Mouse (Mus musculus): ENCODE data around the gene Sumf1. TPM values are rescaled to one million over a fixed set of nuclear protein-coding genes. Genes with fewer than 3 reads are reported as not detected.

Sumf1 gene
- polyA plus RNA-seq, 1 experiment, result 14.3 TPM

DNA sequence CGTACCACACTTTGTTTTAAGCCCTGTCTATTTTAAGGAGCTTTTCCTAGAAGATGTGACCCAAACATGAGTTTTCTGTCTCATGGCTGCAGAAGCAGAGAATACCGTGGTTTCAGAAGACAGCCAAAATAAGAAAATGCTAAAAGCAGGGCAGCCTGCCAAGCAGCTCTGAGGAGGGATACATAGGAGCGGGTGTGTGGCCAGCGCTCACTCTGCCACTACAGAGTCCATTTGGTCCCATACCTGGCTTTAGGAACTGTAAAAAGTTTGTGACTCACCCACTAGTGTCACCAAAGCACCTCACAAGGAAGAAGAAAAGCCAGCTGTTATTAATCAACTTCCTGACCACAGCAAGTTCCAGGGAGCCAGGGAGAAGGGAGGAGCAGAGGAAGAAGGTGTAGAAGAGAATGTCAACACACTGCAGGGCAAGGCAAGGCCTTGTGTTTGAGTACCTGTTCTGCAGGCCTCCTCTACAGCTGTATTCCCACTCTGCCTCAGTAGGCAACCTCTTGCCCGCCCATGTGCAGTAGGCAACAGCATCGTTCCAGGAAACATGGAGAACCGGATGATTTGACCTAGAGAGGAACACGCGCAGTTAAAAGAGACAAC is 32.6 kb downstream of the Sumf1 start:
- no peak overlapping the region for H3K4me3 ChIP-seq (ENCODE audit: low read depth, low read length)
- H3K9me3 ChIP-seq (replicated peaks; ENCODE audit: control insufficient read depth, insufficient read depth, low read length, poor library complexity, severe bottlenecking), result no peaks in the 10 kb centered on the region
- no peaks in the 10 kb centered on the region for H3K4me1 ChIP-seq (ENCODE audit: control insufficient read depth, insufficient read depth, low read length)
- peaks cover 2% of the 10 kb centered on the region; the same call in 1 of the 2 replicates for H3K36me3 ChIP-seq (ENCODE audit: control insufficient read depth, insufficient read depth, low read length, poor library complexity, severe bottlenecking)
- H3K27ac ChIP-seq (ENCODE audit: insufficient read depth, low read length), result no peak overlapping the region
- H3K27me3 ChIP-seq (ENCODE audit: control insufficient read depth, insufficient read depth, low read length, poor library complexity, severe bottlenecking), result no peaks in the 10 kb centered on the region
- no peak overlapping the region for H3K9ac ChIP-seq (ENCODE audit: low read depth, poor library complexity, severe bottlenecking)
- TF ChIP-seq POLR2A (IDR thresholded peaks at IDR 0.05; ENCODE audit: insufficient read depth, low read length) (no peak), CTCF (IDR thresholded peaks at IDR 0.05; ENCODE audit: low read depth, low read length) (no peak), EP300 (IDR thresholded peaks at IDR 0.05; ENCODE audit: insufficient read depth, low read depth, low read length) (no peak)

DNA sequence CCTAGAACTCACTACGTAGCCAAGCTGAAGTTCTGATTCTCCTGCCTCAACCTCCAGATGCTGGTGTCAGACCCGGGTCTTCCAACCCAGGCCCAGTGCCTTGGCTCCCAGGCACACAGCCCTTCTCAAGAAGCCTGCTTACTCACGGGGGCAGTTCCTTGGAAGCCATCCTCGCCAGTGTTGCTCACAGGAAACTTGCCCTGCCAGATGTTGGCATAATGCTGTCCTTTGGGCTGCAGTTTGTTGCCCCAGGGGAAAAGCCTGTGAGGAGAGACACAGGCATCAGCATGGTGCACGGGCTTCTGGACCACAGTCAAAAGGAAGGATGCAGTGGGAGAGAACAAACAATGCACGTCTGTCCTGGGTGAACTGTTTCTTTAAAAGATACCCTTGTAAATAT is 33.3 kb downstream of the Sumf1 start:
- Histone ChIP-seq H3K4me1 (ENCODE audit: control insufficient read depth, insufficient read depth, low read length) (no peaks in the 10 kb centered on the region), H3K36me3 (ENCODE audit: control insufficient read depth, insufficient read depth, low read length, poor library complexity, severe bottlenecking) (peaks cover 4% of the 10 kb centered on the region; the same call in 1 of the 2 replicates)
- TF ChIP-seq POLR2A (IDR thresholded peaks at IDR 0.05; ENCODE audit: insufficient read depth, low read length), result no peak
- no peak for TF ChIP-seq CTCF (IDR thresholded peaks at IDR 0.05; ENCODE audit: low read depth, low read length)
- TF ChIP-seq EP300 (IDR thresholded peaks at IDR 0.05; ENCODE audit: insufficient read depth, low read depth, low read length), result no peak

GRCm38 (mm10) chr6:108149235-108149634 is 36.1 kb downstream of the Sumf1 start:
- TF ChIP-seq CTCF (IDR thresholded peaks at IDR 0.05; ENCODE audit: low read depth, low read length) (no peak), EP300 (IDR thresholded peaks at IDR 0.05; ENCODE audit: insufficient read depth, low read depth, low read length) (no peak), POLR2A (IDR thresholded peaks at IDR 0.05; ENCODE audit: insufficient read depth, low read length) (no peak)
- H3K9me3 ChIP-seq (replicated peaks; ENCODE audit: control insufficient read depth, insufficient read depth, low read length, poor library complexity, severe bottlenecking), result no peaks in the 10 kb centered on the region

More for the DNA sequence above, 33.3 kb downstream of the Sumf1 start:
- H3K9ac ChIP-seq (ENCODE audit: low read depth, poor library complexity, severe bottlenecking), result no peak overlapping the region
- H3K9me3 ChIP-seq (replicated peaks; ENCODE audit: control insufficient read depth, insufficient read depth, low read length, poor library complexity, severe bottlenecking), result no peaks in the 10 kb centered on the region
- H3K4me3 ChIP-seq (ENCODE audit: low read depth, low read length), result no peak overlapping the region
- no peaks in the 10 kb centered on the region for H3K27me3 ChIP-seq (ENCODE audit: control insufficient read depth, insufficient read depth, low read length, poor library complexity, severe bottlenecking)
- H3K27ac ChIP-seq (ENCODE audit: insufficient read depth, low read length), result no peak overlapping the region

DNA sequence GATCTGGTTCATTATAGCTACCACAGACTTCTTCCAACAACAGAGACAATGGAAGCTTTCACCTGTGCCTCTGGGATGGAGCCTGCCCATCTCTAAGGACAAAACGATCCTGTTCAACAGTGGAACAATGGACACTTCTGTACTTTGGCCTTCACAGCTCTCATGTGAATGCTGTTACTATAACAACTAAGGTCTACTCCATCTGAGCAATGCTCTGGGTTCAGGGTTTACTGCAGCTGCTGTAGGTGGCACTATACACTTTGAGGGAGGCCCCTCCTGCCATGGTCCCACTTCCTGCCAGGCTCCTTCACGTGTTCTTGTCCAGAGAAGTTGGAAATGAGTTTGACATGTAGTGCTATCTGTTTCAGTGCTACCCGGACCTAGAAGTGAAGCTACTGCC is 36.9 kb downstream of the Sumf1 start:
- Histone ChIP-seq H3K4me1 (ENCODE audit: control insufficient read depth, insufficient read depth, low read length) (no peaks in the 10 kb centered on the region), H3K27me3 (ENCODE audit: control insufficient read depth, insufficient read depth, low read length, poor library complexity, severe bottlenecking) (no peaks in the 10 kb centered on the region), H3K9ac (ENCODE audit: low read depth, poor library complexity, severe bottlenecking) (no peak overlapping the region), H3K36me3 (ENCODE audit: control insufficient read depth, insufficient read depth, low read length, poor library complexity, severe bottlenecking) (peaks cover 4% of the 10 kb centered on the region; the same call in 1 of the 2 replicates), H3K4me3 (ENCODE audit: low read depth, low read length) (no peak overlapping the region), H3K9me3 (replicated peaks; ENCODE audit: control insufficient read depth, insufficient read depth, low read length, poor library complexity, severe bottlenecking) (no peaks in the 10 kb centered on the region), H3K27ac (ENCODE audit: insufficient read depth, low read length) (no peak overlapping the region)
- TF ChIP-seq POLR2A (IDR thresholded peaks at IDR 0.05; ENCODE audit: insufficient read depth, low read length), result no peak
- TF ChIP-seq EP300 (IDR thresholded peaks at IDR 0.05; ENCODE audit: insufficient read depth, low read depth, low read length), result no peak
- TF ChIP-seq CTCF (IDR thresholded peaks at IDR 0.05; ENCODE audit: low read depth, low read length), result no peak

More at GRCm38 (mm10) chr6:108149235-108149634, 36.1 kb downstream of the Sumf1 start:
- H3K36me3 ChIP-seq (ENCODE audit: control insufficient read depth, insufficient read depth, low read length, poor library complexity, severe bottlenecking), result peaks cover 4% of the 10 kb centered on the region; the same call in 1 of the 2 replicates
- no peaks in the 10 kb centered on the region for H3K4me1 ChIP-seq (ENCODE audit: control insufficient read depth, insufficient read depth, low read length)
- no peak overlapping the region for H3K4me3 ChIP-seq (ENCODE audit: low read depth, low read length)
- no peaks in the 10 kb centered on the region for H3K27me3 ChIP-seq (ENCODE audit: control insufficient read depth, insufficient read depth, low read length, poor library complexity, severe bottlenecking)
- H3K9ac ChIP-seq (ENCODE audit: low read depth, poor library complexity, severe bottlenecking), result no peak overlapping the region
- H3K27ac ChIP-seq (ENCODE audit: insufficient read depth, low read length), result no peak overlapping the region

DNA sequence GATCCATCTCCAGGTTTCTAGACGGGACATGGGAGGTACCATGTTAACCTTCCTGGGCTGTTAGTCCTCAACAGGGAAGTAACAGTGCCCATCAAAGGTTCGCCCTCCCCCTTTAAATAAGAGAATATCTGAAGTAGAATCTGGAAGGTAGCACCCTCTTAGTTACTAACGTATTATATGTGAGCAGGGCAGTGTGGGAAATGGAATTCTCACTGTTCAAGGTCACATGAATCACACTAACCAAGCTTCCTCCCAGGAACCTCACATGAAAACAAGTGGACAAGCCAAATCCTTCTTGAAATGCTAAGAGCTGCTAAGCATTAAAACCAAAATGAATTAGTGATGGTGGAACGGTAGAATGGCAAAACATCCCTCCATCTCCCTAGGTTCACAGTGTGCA is 38.7 kb downstream of the Sumf1 start:
- H3K9me3 ChIP-seq (replicated peaks; ENCODE audit: control insufficient read depth, insufficient read depth, low read length, poor library complexity, severe bottlenecking), result no peaks in the 10 kb centered on the region
- H3K9ac ChIP-seq (ENCODE audit: low read depth, poor library complexity, severe bottlenecking), result no peak overlapping the region
- no peak overlapping the region for H3K4me3 ChIP-seq (ENCODE audit: low read depth, low read length)
- no peak overlapping the region for H3K27ac ChIP-seq (ENCODE audit: insufficient read depth, low read length)
- no peaks in the 10 kb centered on the region for H3K27me3 ChIP-seq (ENCODE audit: control insufficient read depth, insufficient read depth, low read length, poor library complexity, severe bottlenecking)
- H3K4me1 ChIP-seq (ENCODE audit: control insufficient read depth, insufficient read depth, low read length), result no peaks in the 10 kb centered on the region
- peaks cover 4% of the 10 kb centered on the region; the same call in 1 of the 2 replicates for H3K36me3 ChIP-seq (ENCODE audit: control insufficient read depth, insufficient read depth, low read length, poor library complexity, severe bottlenecking)
- TF ChIP-seq EP300 (IDR thresholded peaks at IDR 0.05; ENCODE audit: insufficient read depth, low read depth, low read length), result no peak
- TF ChIP-seq CTCF (IDR thresholded peaks at IDR 0.05; ENCODE audit: low read depth, low read length), result no peak
- no peak for TF ChIP-seq POLR2A (IDR thresholded peaks at IDR 0.05; ENCODE audit: insufficient read depth, low read length)

GRCm38 (mm10) chr6:108145941-108146588 is 39.3 kb downstream of the Sumf1 start:
- H3K36me3 ChIP-seq (ENCODE audit: control insufficient read depth, insufficient read depth, low read length, poor library complexity, severe bottlenecking), result peaks cover 4% of the 10 kb centered on the region; the same call in 1 of the 2 replicates
- no peak overlapping the region for H3K4me3 ChIP-seq (ENCODE audit: low read depth, low read length)
- no peaks in the 10 kb centered on the region for H3K4me1 ChIP-seq (ENCODE audit: control insufficient read depth, insufficient read depth, low read length)
- H3K9me3 ChIP-seq (replicated peaks; ENCODE audit: control insufficient read depth, insufficient read depth, low read length, poor library complexity, severe bottlenecking), result no peaks in the 10 kb centered on the region
- H3K27me3 ChIP-seq (ENCODE audit: control insufficient read depth, insufficient read depth, low read length, poor library complexity, severe bottlenecking), result no peaks in the 10 kb centered on the region
- H3K27ac ChIP-seq (ENCODE audit: insufficient read depth, low read length), result no peak overlapping the region
- TF ChIP-seq EP300 (IDR thresholded peaks at IDR 0.05; ENCODE audit: insufficient read depth, low read depth, low read length) (no peak), POLR2A (IDR thresholded peaks at IDR 0.05; ENCODE audit: insufficient read depth, low read length) (no peak), CTCF (IDR thresholded peaks at IDR 0.05; ENCODE audit: low read depth, low read length) (no peak)
- no peak overlapping the region for H3K9ac ChIP-seq (ENCODE audit: low read depth, poor library complexity, severe bottlenecking)
